Mouse (Mus musculus) limb, embryonic 15.5 days (tissue): Measurements from ENCODE around the gene Nagk. TPM values are rescaled to one million over a fixed set of nuclear protein-coding genes. Genes with fewer than 3 reads are reported as not detected.

Experiments used
- ATAC-seq: fragments of 200-750 bp; cut with Nextera tagmentation; 2 replicates; pipeline ENCODE4 v1.8.0; 2017; ENCODE audit warnings: low read depth, moderate TSS enrichment; ENCODE audit not compliant: insufficient number of reproducible peaks, low FRiP score, low TSS enrichment
- H3K27ac ChIP-seq: fragments of 300-500 bp; sonication (generic); 2 replicates; pipeline ENCODE4 v1.5.1; 2015; ENCODE audit warnings: moderate library complexity, mild to moderate bottlenecking, inconsistent platforms
- H3K27me3 ChIP-seq: fragments of 300-500 bp; sonication (generic); 2 replicates; pipeline ENCODE4 v1.6.1; 2015; ENCODE audit warnings: inconsistent platforms
- H3K36me3 ChIP-seq: fragments of 300-500 bp; sonication (generic); 2 replicates; pipeline ENCODE4 v1.6.1; 2015; ENCODE audit warnings: inconsistent platforms
- H3K4me1 ChIP-seq: fragments of 300-500 bp; sonication (generic); 2 replicates; pipeline ENCODE4 v1.6.1; 2015; ENCODE audit warnings: inconsistent platforms
- H3K4me2 ChIP-seq: fragments of 300-500 bp; sonication (generic); 2 replicates; pipeline ENCODE4 v1.6.1; 2015; ENCODE audit warnings: mild to moderate bottlenecking, inconsistent platforms
- H3K4me3 ChIP-seq: fragments of 300-500 bp; sonication (generic); 2 replicates; pipeline ENCODE4 v1.5.1; 2015; ENCODE audit warnings: mild to moderate bottlenecking, inconsistent platforms
- H3K9ac ChIP-seq: fragments of 300-500 bp; sonication (generic); 2 replicates; pipeline ENCODE4 v1.6.1; 2015; ENCODE audit warnings: inconsistent platforms
- H3K9me3 ChIP-seq: fragments of 300-500 bp; sonication (generic); 2 replicates; pipeline ENCODE4 v1.6.1; 2016; ENCODE audit warnings: inconsistent platforms
- WGBS: fragments of 180-500 bp; shearing (Covaris S2); methylation state at CpG from one replicate; pipeline ENCODE4 v1.1.7; 2015; 5-methylcytosine and 5-hydroxymethylcytosine counted together
- polyA plus RNA-seq: library from polyadenylated mRNA; unstranded; fragments of >200 nt; fragmentation: Nextera tagmentation; extraction: Ambion mirVana; gene quantifications from 2 replicates; pipeline ENCODE4 v1.2.1, GENCODE M21; 2015

Nagk gene
- 72.1 and 73.1 TPM in 2 replicates for polyA plus RNA-seq

GRCm38 (mm10) chr6:83794760-83795296 is at the start of gene Nagk:
TSS of gene Nagk (plus strand) at chr6:83794982.
- Histone ChIP-seq H3K4me3 (peak within 1 kb of the TSS; percentile 84), H3K27me3 (no peaks in the 10 kb centered on the region), H3K9me3 (no peaks in the 10 kb centered on the region), H3K9ac (peak within 1 kb of the TSS; percentile 56), H3K4me1 (peaks cover 11% of the 10 kb centered on the region), H3K27ac (peak within 1 kb of the TSS; percentile 97), H3K36me3 (peaks cover 16% of the 10 kb centered on the region; the same call in 1 of the 2 replicates), H3K4me2 (peak within 1 kb of the TSS; percentile 87)
- WGBS, result under 1% methylated on average over 43 of the region's 43 CpGs
- peak; percentile 92 for ATAC-seq

GRCm38 (mm10) chr6:83745466-83745865 is 49.3 kb upstream of the Nagk start:
- H3K9ac ChIP-seq, result no peak overlapping the region
- no peaks in the 10 kb centered on the region for H3K36me3 ChIP-seq
- H3K27me3 ChIP-seq, result peaks cover 12% of the 10 kb centered on the region; the same call in 1 of the 2 replicates
- ATAC-seq, result no peak
- no peak overlapping the region for H3K4me2 ChIP-seq
- 57% methylated on average over 2 of the region's 2 CpGs for WGBS
- no peak overlapping the region for H3K4me3 ChIP-seq
- no peaks in the 10 kb centered on the region for H3K9me3 ChIP-seq
- no peak overlapping the region for H3K27ac ChIP-seq
- no peaks in the 10 kb centered on the region for H3K4me1 ChIP-seq

GRCm38 (mm10) chr6:83749286-83749685 is 45.5 kb upstream of the Nagk start:
- no peak for ATAC-seq
- H3K27ac ChIP-seq, result no peak overlapping the region
- H3K4me2 ChIP-seq, result no peak overlapping the region
- H3K4me1 ChIP-seq, result no peaks in the 10 kb centered on the region
- no peaks in the 10 kb centered on the region for H3K9me3 ChIP-seq
- WGBS, result 58% methylated on average over 3 of the region's 3 CpGs
- no peak overlapping the region for H3K4me3 ChIP-seq
- H3K9ac ChIP-seq, result no peak overlapping the region
- H3K27me3 ChIP-seq, result peaks cover 26% of the 10 kb centered on the region
- no peaks in the 10 kb centered on the region for H3K36me3 ChIP-seq

- no peak for ATAC-seq
- Histone ChIP-seq H3K9me3 (no peaks in the 10 kb centered on the region), H3K27me3 (peaks cover 26% of the 10 kb centered on the region), H3K9ac (no peak overlapping the region), H3K27ac (no peak overlapping the region), H3K4me2 (no peak overlapping the region), H3K4me3 (no peak overlapping the region), H3K36me3 (no peaks in the 10 kb centered on the region), H3K4me1 (no peaks in the 10 kb centered on the region)
- WGBS, result 11% methylated on average over 11 of the region's 11 CpGs
Observed at GRCm38 (mm10) chr6:83750171-83750684, 44.6 kb upstream of the Nagk start.

GRCm38 (mm10) chr6:83756051-83756450 is 38.7 kb upstream of the Nagk start:
- Histone ChIP-seq H3K27ac (no peak overlapping the region), H3K36me3 (no peaks in the 10 kb centered on the region), H3K27me3 (peaks cover 62% of the 10 kb centered on the region), H3K9ac (no peak overlapping the region), H3K4me2 (no peak overlapping the region), H3K4me3 (no peak overlapping the region), H3K4me1 (peaks cover 7% of the 10 kb centered on the region; the same call in 1 of the 2 replicates), H3K9me3 (no peaks in the 10 kb centered on the region)
- 71% methylated on average over 9 of the region's 9 CpGs for WGBS
- ATAC-seq, result no peak

GRCm38 (mm10) chr6:83762344-83762743 is 32.4 kb upstream of the Nagk start, which contains the start of gene Ankrd53:
TSS of gene Ankrd53 (plus strand) at chr6:83762644.
- Histone ChIP-seq H3K4me3 (peak within 1 kb of the TSS; percentile 30), H3K4me2 (peak within 1 kb of the TSS; percentile 64), H3K27ac (no peak within 1 kb of the TSS), H3K9me3 (no peaks in the 10 kb centered on the region), H3K36me3 (peaks cover 4% of the 10 kb centered on the region; the same call in 1 of the 2 replicates), H3K27me3 (peaks cover 64% of the 10 kb centered on the region), H3K4me1 (peaks cover 15% of the 10 kb centered on the region), H3K9ac (0 out of 2 replicates have a peak within 1 kb of the TSS, but pooled peaks have one; percentile 7)
- 25% methylated on average over 6 of the region's 6 CpGs for WGBS
- ATAC-seq, result no peak

GRCm38 (mm10) chr6:83762880-83763431 is 31.8 kb upstream of the Nagk start:
- peaks cover 4% of the 10 kb centered on the region; the same call in 1 of the 2 replicates for H3K36me3 ChIP-seq
- 2% methylated on average over 35 of the region's 35 CpGs for WGBS
- no peak overlapping the region for H3K27ac ChIP-seq
- peak overlapping the region; percentile 64 for H3K4me2 ChIP-seq
- peak overlapping the region; percentile 30 for H3K4me3 ChIP-seq
- ATAC-seq, result no peak
- 0 out of 2 replicates have a peak overlapping the region, but pooled peaks have one; percentile 7 for H3K9ac ChIP-seq
- no peaks in the 10 kb centered on the region for H3K9me3 ChIP-seq
- peaks cover 58% of the 10 kb centered on the region for H3K27me3 ChIP-seq
- H3K4me1 ChIP-seq, result peaks cover 14% of the 10 kb centered on the region

- Histone ChIP-seq H3K27ac (no peak overlapping the region), H3K9me3 (no peaks in the 10 kb centered on the region), H3K4me3 (no peak overlapping the region), H3K4me1 (peaks cover 9% of the 10 kb centered on the region), H3K27me3 (peaks cover 25% of the 10 kb centered on the region), H3K36me3 (peaks cover 43% of the 10 kb centered on the region), H3K9ac (no peak overlapping the region), H3K4me2 (no peak overlapping the region)
- 89% methylated on average over 3 of the region's 3 CpGs for WGBS
- ATAC-seq, result no peak
Observed at GRCm38 (mm10) chr6:83766982-83767381, 27.8 kb upstream of the Nagk start.

- H3K9me3 ChIP-seq, result no peaks in the 10 kb centered on the region
- H3K27ac ChIP-seq, result no peak overlapping the region
- H3K27me3 ChIP-seq, result peaks cover 10% of the 10 kb centered on the region
- no peak overlapping the region for H3K4me3 ChIP-seq
- H3K36me3 ChIP-seq, result peaks cover 52% of the 10 kb centered on the region
- H3K4me1 ChIP-seq, result peaks cover 1% of the 10 kb centered on the region; the same call in 1 of the 2 replicates
- 83% methylated on average over 5 of the region's 5 CpGs for WGBS
- H3K4me2 ChIP-seq, result no peak overlapping the region
- no peak for ATAC-seq
- H3K9ac ChIP-seq, result no peak overlapping the region
Observed at GRCm38 (mm10) chr6:83768485-83768884, 26.3 kb upstream of the Nagk start.

GRCm38 (mm10) chr6:83774126-83774525 is 20.7 kb upstream of the Nagk start:
- H3K4me2 ChIP-seq, result peak overlapping the region; percentile 78
- H3K27me3 ChIP-seq, result no peaks in the 10 kb centered on the region
- ATAC-seq, result no peak
- H3K9ac ChIP-seq, result no peak overlapping the region
- no peak overlapping the region for H3K27ac ChIP-seq
- peaks cover 38% of the 10 kb centered on the region for H3K36me3 ChIP-seq
- whole genome bisulfite sequencing, result 49% methylated on average over 9 of the region's 9 CpGs
- peak overlapping the region; percentile 93 for H3K4me3 ChIP-seq
- no peaks in the 10 kb centered on the region for H3K9me3 ChIP-seq
- peaks cover 16% of the 10 kb centered on the region for H3K4me1 ChIP-seq

- Histone ChIP-seq H3K9ac (peak overlapping the region; percentile 96), H3K4me3 (peak overlapping the region; percentile 93), H3K4me1 (peaks cover 16% of the 10 kb centered on the region), H3K9me3 (no peaks in the 10 kb centered on the region), H3K36me3 (peaks cover 30% of the 10 kb centered on the region), H3K27ac (peak overlapping the region; percentile 89), H3K4me2 (peak overlapping the region; percentile 78), H3K27me3 (no peaks in the 10 kb centered on the region)
- WGBS, result 4% methylated on average over 14 of the region's 14 CpGs
- no peak for ATAC-seq
Observed at GRCm38 (mm10) chr6:83774781-83775563, 19.8 kb upstream of the Nagk start.
